In the genomic region with DNA sequence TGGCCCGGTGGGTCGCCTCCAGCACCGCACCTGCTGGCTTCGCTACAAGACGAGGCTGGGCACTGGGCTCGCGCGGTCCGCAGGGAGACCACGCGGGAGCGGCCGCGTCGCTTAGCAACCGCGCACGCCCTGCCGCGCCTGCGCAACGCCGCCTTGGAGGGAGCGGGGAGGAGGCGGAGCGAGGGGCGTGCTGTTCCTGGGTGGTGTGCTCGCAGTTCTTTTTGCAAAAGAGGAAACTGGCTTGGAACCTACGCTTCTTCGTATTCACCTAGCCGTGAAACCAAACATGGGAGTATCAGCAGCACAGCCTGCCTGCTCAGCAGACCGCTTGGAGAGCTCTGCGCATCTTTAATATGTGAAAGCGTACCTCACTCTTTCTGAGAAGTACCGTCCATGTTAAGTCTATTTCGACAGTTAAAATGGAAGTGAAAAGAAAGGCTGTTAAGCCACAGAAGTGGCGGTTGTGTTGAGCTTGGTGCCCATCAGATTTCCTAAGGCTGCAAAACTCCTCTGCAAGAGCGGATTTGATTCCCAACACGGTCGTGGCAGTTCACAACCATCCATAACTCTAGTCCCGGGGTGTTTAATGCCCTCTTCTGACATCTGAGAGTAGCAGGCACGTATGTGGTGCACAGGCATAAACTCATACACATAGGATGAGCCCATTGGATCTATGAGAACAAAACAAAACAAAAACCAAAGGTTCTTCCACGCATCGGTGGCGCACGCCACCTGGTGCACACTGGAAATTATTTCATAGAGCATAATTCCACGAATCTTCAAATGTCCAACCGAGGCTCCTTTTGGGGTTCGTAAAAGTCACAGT, we compare ENCODE assay signal across 8 mouse cellular contexts. TPM values are rescaled to one million over a fixed set of nuclear protein-coding genes. Genes with fewer than 3 reads are reported as not detected.
DNase-seq lines count a peak whose midpoint lies in the region; ATAC-seq lines count a peak whose summit lies in the region.

A gene (minus strand): TSS at position 150 of the 826 bp plus-strand sequence.

- intact Hi-C loops in left cerebral cortex, postnatal 14 days (cut with DNase I), result loop anchor here (2.0 kb wide), 1 partner anchor 14 kb away; a partner anchor contains a TSS

- DNase-seq in gastrocnemius, adult 8-10 months (ENCODE audit: low spot score in 2 of 2), result peak; percentile 72 to 79
- DNase-seq in induced T-regulatory cell, adult 2 months (ENCODE audit: low read depth), result peak; percentile 95
- peak; percentile 91 for DNase-seq in left cerebral cortex, postnatal 14 days (ENCODE audit: low spot score in 2 of 2)
- peak; percentile 94 for DNase-seq in mesoderm, embryonic 11.5 days (ENCODE audit: low read depth, low spot score)
- peak; percentile 85 to 89 for DNase-seq in right cerebral cortex, postnatal 36 days (ENCODE audit: low spot score in 2 of 2)
- peak; percentile 90 for DNase-seq in yolk sac, embryonic 10.5 days (ENCODE audit: low spot score)

- ATAC-seq in activated CD4-positive, CD25-positive, alpha-beta regulatory T cell, adult 4 months, result peak; percentile 80
- peak; percentile 60 for ATAC-seq in common myeloid progenitor, adult 5-6 weeks (replicated peaks; ENCODE audit: low read depth, poor library complexity, severe bottlenecking)

RNA-seq across cellular contexts. Expression of the gene that starts here (rescaled TPM):
- polyA plus RNA-seq in activated CD4-positive, CD25-positive, alpha-beta regulatory T cell, adult 4 months (2017; shearing (Covaris generic)), result under 1 TPM in 1 of 2 experiments, not detected in 1; 0.41 TPM
- 10.3 and 11.4 TPM in 2 replicates for total RNA-seq in common myeloid progenitor, adult 5-6 weeks (2017)
- total RNA-seq in gastrocnemius, adult 8-10 months (2022), result not detected
- total RNA-seq in left cerebral cortex, postnatal 14 days (2021), result 10 to 100 TPM in 1 of 2 experiments, 1 to 10 TPM in 1; 9.3 to 19.0 TPM

Comparison
In these comparisons a context has a peak if more than half of its experiments do, and no peak if none do; other contexts are left out.
1. Peak in every context shown above with its lines: DNase-seq and ATAC-seq.
2. RNA of the gene that starts here (total RNA-seq): 9.3 to 19.0 TPM in left cerebral cortex, postnatal 14 days and 10.3 to 11.4 TPM in common myeloid progenitor, adult 5-6 weeks; not detected in gastrocnemius, adult 8-10 months; every median in the first group is over 10 times any median in the second.
3. Peak in ATAC-seq in activated CD4-positive, CD25-positive, alpha-beta regulatory T cell, adult 4 months; RNA of the gene not detected or under 1 TPM.
4. Peak in DNase-seq in gastrocnemius, adult 8-10 months; RNA of the gene not detected or under 1 TPM.